Mouse (Mus musculus) heart, adult 18-20 months (tissue): ENCODE data around the gene Fam169b. TPM values are rescaled to one million over a fixed set of nuclear protein-coding genes. Genes with fewer than 3 reads are reported as not detected.

Experiments used
- DNase-seq, 2 experiments: peaks; one replicate each; pipeline ENCODE4 v3.0.0; 2021 to 2022; ENCODE audit warnings: mixed read lengths in 1 of 2
- total RNA-seq, 2 experiments: library from RNA; stranded (reverse); gene quantifications; 2 replicates each; pipeline ENCODE4 v1.2.3; 2021

The Fam169b gene
- total RNA-seq, 2 experiments from 2014 or later, result 0.10 to 1.1 TPM

DNA sequence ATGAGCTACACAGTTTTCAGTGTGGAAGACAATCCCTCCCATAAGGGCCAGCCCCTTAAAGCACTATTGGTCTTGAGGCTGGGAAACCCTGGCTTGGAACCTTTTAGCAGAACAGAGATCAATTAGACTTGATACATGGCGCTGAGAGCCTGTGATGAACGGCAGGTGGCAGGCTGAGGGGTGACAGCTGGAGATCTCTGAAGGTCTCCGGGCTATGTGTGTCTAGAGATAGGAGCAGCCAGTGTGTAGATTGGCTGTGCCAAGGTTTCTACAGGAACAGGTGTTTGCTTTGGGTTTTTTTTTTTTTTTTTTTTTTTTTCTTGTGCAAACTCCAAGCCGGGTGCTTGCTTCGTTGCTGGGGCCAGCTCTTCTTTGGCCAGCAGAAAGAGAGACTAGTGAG lies 135.0 kb downstream of the Fam169b start:
- DNase-seq, result no peak

Other genes with a start within 250 kb of the Fam169b start
- gene Pgpep1l, start 9.6 kb upstream of the Fam169b start, total RNA-seq, result not detected